In the genomic region with DNA sequence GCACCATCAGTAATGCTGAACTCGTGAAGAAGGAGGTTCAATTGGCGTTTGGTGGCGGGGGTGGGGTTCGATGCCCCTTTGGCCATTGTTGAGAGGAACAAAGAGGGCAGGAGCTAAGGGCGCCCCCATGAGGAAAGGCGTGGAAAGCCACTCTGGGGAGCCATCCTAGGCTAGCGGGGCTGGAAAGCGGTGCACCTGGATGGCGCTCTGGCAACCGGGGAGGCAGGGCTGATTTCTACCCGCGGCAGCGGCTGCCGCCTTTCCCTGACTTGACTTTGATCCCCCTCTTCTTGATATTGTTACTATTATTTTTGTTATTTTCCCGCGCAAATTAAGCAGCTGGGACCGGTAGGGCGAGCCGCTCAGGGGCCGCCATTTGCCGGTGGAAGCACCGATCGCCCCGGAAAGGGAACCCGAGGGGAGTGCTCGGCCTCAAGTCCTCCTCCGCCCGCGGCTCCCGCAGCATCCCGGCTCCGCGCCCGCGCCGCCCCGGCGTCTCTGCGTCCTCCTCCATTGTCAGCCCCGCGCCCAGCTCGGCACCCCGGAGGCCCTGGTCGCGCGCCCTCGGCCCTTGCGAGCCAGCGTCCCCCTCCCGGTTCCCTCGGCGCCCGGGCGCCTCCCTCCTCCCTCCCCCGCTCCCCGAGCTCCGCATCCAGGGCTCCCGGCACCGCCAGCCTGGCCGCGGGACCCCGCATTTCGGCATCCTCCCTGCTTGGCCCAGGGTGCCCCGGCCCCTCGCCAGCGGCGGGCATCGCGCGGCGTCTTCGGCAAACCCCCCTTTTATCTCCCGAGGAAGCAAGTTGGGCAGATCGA, we compare ENCODE assay signal across 8 mouse cellular contexts. TPM values are rescaled to one million over a fixed set of nuclear protein-coding genes. Genes with fewer than 3 reads are reported as not detected.
DNase-seq lines count a peak whose midpoint lies in the region; ATAC-seq lines count a peak whose summit lies in the region.

No protein-coding gene starts in this region.

- peaks cover 27% of the 10 kb centered on the region for H3K4me1 ChIP-seq in embryonic facial prominence, embryonic 12.5 days
- peaks cover 11% of the 10 kb centered on the region; the same call in 1 of the 2 replicates for H3K4me1 ChIP-seq in heart, embryonic 10.5 days
- peaks cover 18% of the 10 kb centered on the region; the same call in 1 of the 2 replicates for H3K4me1 ChIP-seq in kidney, embryonic 14.5 days (ENCODE audit: control insufficient read depth, insufficient read depth, low read length)
- peaks cover 18% of the 10 kb centered on the region for H3K4me1 ChIP-seq in limb, embryonic 15.5 days
- peaks cover 25% of the 10 kb centered on the region for H3K4me1 ChIP-seq in midbrain, embryonic 16.5 days (ENCODE audit: control insufficient read depth, insufficient read depth, low read length)

- peak overlapping the region; percentile 97 for H3K4me3 ChIP-seq in embryonic facial prominence, embryonic 12.5 days
- H3K4me3 ChIP-seq in heart, embryonic 10.5 days, result peak overlapping the region; percentile 99
- H3K4me3 ChIP-seq in kidney, embryonic 14.5 days (ENCODE audit: low read length), result peak overlapping the region; percentile 94
- peak overlapping the region; percentile 75 for H3K4me3 ChIP-seq in limb, embryonic 15.5 days
- H3K4me3 ChIP-seq in midbrain, embryonic 16.5 days (ENCODE audit: low read depth, low read length), result peak overlapping the region; percentile 91

- ATAC-seq in CD4-positive, CD25-positive, alpha-beta regulatory T cell, adult 4 months, result no peak
- peak; percentile 54 for ATAC-seq in embryonic facial prominence, embryonic 12.5 days (ENCODE audit: insufficient number of reproducible peaks, insufficient read depth, low FRiP score, low TSS enrichment)
- peak; percentile 50 for ATAC-seq in kidney, embryonic 14.5 days (ENCODE audit: low FRiP score, low TSS enrichment)
- ATAC-seq in limb, embryonic 15.5 days (ENCODE audit: insufficient number of reproducible peaks, low FRiP score, low TSS enrichment, low read depth), result peak; percentile 36
- ATAC-seq in midbrain, embryonic 16.5 days, result peak; percentile 63

- peak overlapping the region; percentile 69 for H3K4me2 ChIP-seq in embryonic facial prominence, embryonic 12.5 days (replicated peaks)
- peak overlapping the region; percentile 66 for H3K4me2 ChIP-seq in kidney, embryonic 14.5 days (replicated peaks; ENCODE audit: low read depth, low read length)
- peak overlapping the region; percentile 80 for H3K4me2 ChIP-seq in limb, embryonic 15.5 days
- peak overlapping the region; percentile 77 for H3K4me2 ChIP-seq in midbrain, embryonic 16.5 days (ENCODE audit: low read length)

- peak overlapping the region; percentile 99 for H3K27ac ChIP-seq in embryonic facial prominence, embryonic 12.5 days
- peak overlapping the region; percentile 99 for H3K27ac ChIP-seq in heart, embryonic 10.5 days
- peak overlapping the region; percentile 95 for H3K27ac ChIP-seq in kidney, embryonic 14.5 days (ENCODE audit: low read depth, low read length)
- peak overlapping the region; percentile 96 for H3K27ac ChIP-seq in limb, embryonic 15.5 days
- peak overlapping the region; percentile 100 for H3K27ac ChIP-seq in midbrain, embryonic 16.5 days (ENCODE audit: low read length)

- H3K9me3 ChIP-seq in embryonic facial prominence, embryonic 12.5 days, result no peaks in the 10 kb centered on the region
- no peaks in the 10 kb centered on the region for H3K9me3 ChIP-seq in heart, embryonic 10.5 days
- H3K9me3 ChIP-seq in kidney, embryonic 14.5 days (ENCODE audit: control insufficient read depth, low read length), result no peaks in the 10 kb centered on the region
- H3K9me3 ChIP-seq in limb, embryonic 15.5 days, result no peaks in the 10 kb centered on the region
- H3K9me3 ChIP-seq in midbrain, embryonic 16.5 days (replicated peaks; ENCODE audit: control insufficient read depth, low read length, poor library complexity, severe bottlenecking), result no peaks in the 10 kb centered on the region

- WGBS in embryonic facial prominence, embryonic 12.5 days, result under 1% methylated on average over 73 of the region's 74 CpGs
- under 1% methylated on average over 74 of the region's 74 CpGs for WGBS in heart, embryonic 10.5 days
- WGBS in kidney, embryonic 14.5 days, result under 1% methylated on average over 70 of the region's 74 CpGs
- under 1% methylated on average over 67 of the region's 74 CpGs for WGBS in limb, embryonic 15.5 days
- under 1% methylated on average over 58 of the region's 74 CpGs for WGBS in midbrain, embryonic 16.5 days

- peak overlapping the region; percentile 100 for H3K9ac ChIP-seq in embryonic facial prominence, embryonic 12.5 days
- H3K9ac ChIP-seq in kidney, embryonic 14.5 days (ENCODE audit: low read depth, low read length), result peak overlapping the region; percentile 100
- peak overlapping the region; percentile 83 for H3K9ac ChIP-seq in limb, embryonic 15.5 days
- peak overlapping the region; percentile 100 for H3K9ac ChIP-seq in midbrain, embryonic 16.5 days (ENCODE audit: low read depth, low read length)

- DNase-seq in CD4-positive, CD25-positive, alpha-beta regulatory T cell, adult 2 months (ENCODE audit: low read depth, low spot score), result peak; percentile 5
- peak; percentile 84 for DNase-seq in heart, embryonic 10.5 days (ENCODE audit: low spot score)
- DNase-seq in testis, postnatal 14 days (ENCODE audit: low spot score), result peak; percentile 62

- H3K36me3 ChIP-seq in embryonic facial prominence, embryonic 12.5 days, result no peaks in the 10 kb centered on the region
- no peaks in the 10 kb centered on the region for H3K36me3 ChIP-seq in heart, embryonic 10.5 days
- H3K36me3 ChIP-seq in kidney, embryonic 14.5 days (ENCODE audit: control insufficient read depth, insufficient read depth, low read length), result no peaks in the 10 kb centered on the region
- no peaks in the 10 kb centered on the region for H3K36me3 ChIP-seq in limb, embryonic 15.5 days
- no peaks in the 10 kb centered on the region for H3K36me3 ChIP-seq in midbrain, embryonic 16.5 days (ENCODE audit: control insufficient read depth, insufficient read depth, low read length)

- H3K27me3 ChIP-seq in embryonic facial prominence, embryonic 12.5 days, result no peaks in the 10 kb centered on the region
- H3K27me3 ChIP-seq in heart, embryonic 10.5 days (ENCODE audit: insufficient read depth, poor library complexity, severe bottlenecking), result no peaks in the 10 kb centered on the region; the same call in 1 of the 2 replicates
- no peaks in the 10 kb centered on the region for H3K27me3 ChIP-seq in kidney, embryonic 14.5 days (ENCODE audit: control insufficient read depth, insufficient read depth, low read length)
- no peaks in the 10 kb centered on the region for H3K27me3 ChIP-seq in limb, embryonic 15.5 days
- no peaks in the 10 kb centered on the region for H3K27me3 ChIP-seq in midbrain, embryonic 16.5 days (ENCODE audit: control insufficient read depth, insufficient read depth, low read depth, low read length)

RNA-seq across cellular contexts. Expression of gene H2afy2, which starts 0.9 kb away (rescaled TPM):
- not detected for polyA plus RNA-seq in CD4-positive, CD25-positive, alpha-beta regulatory T cell, adult 4 months (2017; shearing (Covaris generic))
- polyA plus RNA-seq in embryonic facial prominence, embryonic 12.5 days (2016; fragmentation: Nextera tagmentation; extraction: Ambion mirVana), result 383 and 385 TPM in 2 replicates
- 80.4 and 148 TPM in 2 replicates for polyA plus RNA-seq in heart, embryonic 10.5 days (2016; fragmentation: Nextera tagmentation; extraction: Ambion mirVana)
- polyA plus RNA-seq in kidney, embryonic 14.5 days (2014; fragmentation: Nextera tagmentation; extraction: Ambion mirVana), result 118 and 130 TPM in 2 replicates
- 127 and 144 TPM in 2 replicates for polyA plus RNA-seq in limb, embryonic 15.5 days (2015; fragmentation: Nextera tagmentation; extraction: Ambion mirVana)
- polyA plus RNA-seq in midbrain, embryonic 16.5 days (2015; fragmentation: Nextera tagmentation; extraction: Ambion mirVana), result 296 and 334 TPM in 2 replicates

Comparison
In these comparisons a context has a peak if more than half of its experiments do, and no peak if none do; other contexts are left out.
1. DNase-seq: peak in every context shown above with its lines; median percentile 84 in heart, embryonic 10.5 days; 62 in testis, postnatal 14 days; 5 in CD4-positive, CD25-positive, alpha-beta regulatory T cell, adult 2 months.
2. RNA of gene H2afy2, which starts 0.9 kb away (polyA plus RNA-seq): 383 to 385 TPM in embryonic facial prominence, embryonic 12.5 days, 296 to 334 TPM in midbrain, embryonic 16.5 days, 80.4 to 148 TPM in heart, embryonic 10.5 days, 127 to 144 TPM in limb, embryonic 15.5 days and 118 to 130 TPM in kidney, embryonic 14.5 days; not detected in CD4-positive, CD25-positive, alpha-beta regulatory T cell, adult 4 months; every median in the first group is over 10 times any median in the second.
3. Peak in every context shown above with its lines, with median percentiles within 50 percentile points of each other: H3K27ac ChIP-seq, H3K4me2 ChIP-seq, H3K4me3 ChIP-seq and H3K9ac ChIP-seq.